Mouse (Mus musculus) gastrocnemius, adult 18-20 months (tissue): ENCODE data around the gene Eipr1. TPM values are rescaled to one million over a fixed set of nuclear protein-coding genes. Genes with fewer than 3 reads are reported as not detected.
"Not testable (repeated sequence)": the region's sequence is repeated elsewhere in the genome, so short reads cannot be mapped to it uniquely, and the experiment has no call there.

Source experiments
- DNase-seq: peaks from one replicate; pipeline ENCODE4 v3.0.0; 2021; ENCODE audit warnings: low spot score
- long read RNA-seq, 2 experiments: library from polyadenylated mRNA; stranded (forward); transcript quantifications; one replicate each; pipeline ENCODE4 v2.0.0; 2021
- total RNA-seq, 2 experiments: library from RNA; stranded (reverse); gene quantifications; 2 replicates each; pipeline ENCODE4 v1.2.3; 2021

Gene Eipr1
- total RNA-seq = 1 to 10 TPM; 5.7 to 6.9 TPM
- long read RNA-seq, experiment 1, full-length matches to known transcripts = 10 of 11 reads
- long read RNA-seq, experiment 1, partial matches to known transcripts = 0 of 11 reads
- long read RNA-seq, experiment 1, other reads (novel, unspliced or antisense) = 1 of 11 reads
- long read RNA-seq, experiment 2, full-length matches to known transcripts = 10 of 10 reads
- long read RNA-seq, experiment 2, partial matches to known transcripts = 0 of 10 reads
- long read RNA-seq, experiment 2, other reads (novel, unspliced or antisense) = 0 of 10 reads

DNA sequence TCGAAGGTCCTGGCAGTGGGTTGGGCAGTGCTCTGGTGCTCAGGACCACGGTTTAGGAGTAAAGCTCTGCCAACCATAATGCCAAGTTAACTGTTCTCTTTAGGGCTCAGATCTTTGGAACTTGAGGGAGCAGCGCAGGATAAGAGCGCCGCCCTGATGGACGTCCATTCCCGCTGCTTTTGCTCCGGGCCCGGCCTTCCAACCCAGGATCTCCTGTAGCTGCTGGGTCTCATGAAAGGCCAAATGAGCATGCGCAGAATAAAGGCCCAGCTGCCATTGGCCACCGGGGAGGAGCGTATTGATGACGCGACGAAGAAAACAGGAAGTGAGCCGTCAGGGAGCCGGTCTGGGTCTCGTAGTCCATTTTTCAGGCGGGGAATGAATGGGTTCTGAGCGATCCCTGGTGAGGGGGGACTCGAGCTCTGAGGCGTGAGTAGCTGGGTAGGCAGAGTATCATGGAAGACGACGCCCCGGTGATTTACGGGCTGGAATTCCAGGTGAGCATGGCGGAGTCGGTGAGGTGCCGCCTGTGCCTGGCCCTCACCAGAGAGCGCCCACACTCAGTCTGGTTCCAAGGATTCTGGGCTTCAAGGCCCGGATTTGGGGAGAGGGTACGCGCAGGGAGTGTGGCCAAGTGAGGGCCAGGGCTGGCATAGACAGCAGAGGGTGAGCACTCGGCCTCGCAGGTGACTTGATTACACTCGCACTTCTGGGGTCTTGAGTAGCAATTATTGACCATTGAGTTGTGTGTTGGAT lies at the start of gene Eipr1:
Gene Eipr1, plus strand, starts transcription at position 296 of the 756 bp plus-strand sequence.
- DNase-seq = peak; percentile 93

DNA sequence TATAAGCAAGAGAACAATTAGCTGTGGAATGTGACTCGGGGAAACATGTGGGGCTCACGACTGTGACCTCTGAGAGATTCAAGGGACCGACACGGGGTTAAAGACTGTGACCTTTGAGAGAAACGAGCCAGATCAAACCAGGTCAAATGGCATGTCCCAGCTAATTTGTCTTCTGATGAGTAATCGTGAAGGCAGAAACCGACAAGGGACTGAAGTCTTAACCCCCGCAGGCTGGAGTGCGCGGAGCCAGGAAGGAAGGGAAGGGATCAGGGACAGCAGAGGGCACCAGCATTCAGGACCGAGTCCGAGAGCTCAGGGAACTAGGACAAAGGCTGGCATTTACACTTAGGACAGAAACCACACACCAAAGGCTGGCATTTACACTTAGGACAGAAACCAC lies 47.2 kb upstream of the Eipr1 start:
- DNase-seq = no peak

GRCm38 (mm10) chr12:28705204-28705603 lies 46.4 kb upstream of the Eipr1 start:
- no peak for DNase-seq

GRCm38 (mm10) chr12:28708154-28708553 lies 43.4 kb upstream of the Eipr1 start:
- DNase-seq = no peak

GRCm38 (mm10) chr12:28710566-28711185 lies 40.9 kb upstream of the Eipr1 start:
- DNase-seq = no peak

DNA sequence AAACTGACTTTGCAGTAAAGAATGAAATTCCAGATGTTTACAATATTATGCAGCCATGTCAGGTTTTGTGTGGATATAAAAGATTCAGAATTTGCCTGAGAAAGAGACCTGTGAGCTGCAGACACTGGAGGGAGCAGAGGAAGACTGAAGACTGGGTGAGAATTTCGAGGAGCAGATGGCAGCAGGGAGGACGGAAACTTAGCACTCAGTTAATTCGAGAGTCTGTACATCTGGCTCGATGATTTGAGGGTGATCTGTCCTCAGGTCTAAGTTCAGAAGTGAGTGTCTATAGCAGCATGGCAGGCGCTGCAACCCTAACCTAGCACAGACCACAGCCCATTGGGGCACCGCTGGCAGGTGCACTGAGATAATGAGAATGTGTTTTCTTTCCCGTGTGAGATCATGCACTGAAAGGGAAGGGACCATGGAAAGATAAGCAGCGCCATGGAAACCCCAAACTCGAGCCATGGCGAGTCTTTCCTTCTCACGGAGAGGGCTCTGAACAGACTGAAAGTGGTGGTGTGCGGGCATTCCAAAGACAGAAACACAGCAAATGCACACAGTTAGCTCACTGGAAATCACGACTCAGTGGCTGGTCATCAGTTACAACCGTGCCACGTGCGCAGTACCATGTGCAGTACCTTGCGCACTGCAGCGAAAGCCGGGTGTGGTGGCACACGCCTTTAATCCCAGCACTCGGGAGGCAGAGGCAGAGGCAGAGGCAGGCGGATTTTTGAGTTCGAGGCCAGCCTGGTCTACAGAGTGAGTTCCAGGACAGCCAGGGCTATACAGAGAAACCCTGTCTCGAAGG lies 36.6 kb upstream of the Eipr1 start:
- no peak for DNase-seq

- DNase-seq = no peak
Measured at GRCm38 (mm10) chr12:28717066-28717465, 34.5 kb upstream of the Eipr1 start.

DNA sequence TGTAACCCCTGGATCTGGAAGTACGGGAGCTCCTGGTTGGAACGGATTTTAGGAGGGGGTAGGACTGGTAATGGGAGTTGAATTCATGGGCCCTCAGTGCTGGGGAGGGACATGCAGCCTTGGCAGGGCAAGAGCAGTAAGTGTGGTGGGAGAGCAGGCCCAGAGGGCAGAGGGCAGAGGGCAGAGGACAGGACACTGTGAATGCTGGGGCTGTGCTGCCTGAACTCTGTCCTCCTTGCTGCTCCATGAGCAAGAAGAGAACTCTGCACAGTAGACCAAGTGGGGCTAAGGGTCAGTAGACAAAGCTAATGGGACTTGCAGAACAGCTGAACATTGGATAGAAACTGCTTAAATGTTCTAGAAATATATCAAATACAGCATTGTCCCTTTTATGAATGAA lies 33.5 kb upstream of the Eipr1 start:
- DNase-seq = no peak

DNA sequence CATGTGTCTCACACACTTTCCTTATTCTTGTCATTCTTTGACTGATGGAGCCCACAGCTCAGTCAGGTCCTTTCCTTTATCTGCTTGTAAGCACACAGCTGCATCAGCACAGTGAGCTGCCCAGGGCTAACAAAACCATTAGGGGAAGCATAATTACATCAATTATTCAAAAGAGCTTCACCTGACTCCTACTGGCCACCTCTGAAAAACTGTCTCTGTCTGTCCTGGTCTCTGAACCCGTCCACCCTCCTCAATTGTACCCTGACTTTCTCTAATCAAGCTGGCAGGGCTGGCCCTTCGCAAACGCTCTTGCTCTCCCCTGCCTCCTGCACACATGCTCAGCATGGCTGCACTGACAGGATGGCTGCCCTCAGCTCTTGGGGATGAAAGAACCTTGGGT lies 27.2 kb upstream of the Eipr1 start:
- no peak for DNase-seq

DNA sequence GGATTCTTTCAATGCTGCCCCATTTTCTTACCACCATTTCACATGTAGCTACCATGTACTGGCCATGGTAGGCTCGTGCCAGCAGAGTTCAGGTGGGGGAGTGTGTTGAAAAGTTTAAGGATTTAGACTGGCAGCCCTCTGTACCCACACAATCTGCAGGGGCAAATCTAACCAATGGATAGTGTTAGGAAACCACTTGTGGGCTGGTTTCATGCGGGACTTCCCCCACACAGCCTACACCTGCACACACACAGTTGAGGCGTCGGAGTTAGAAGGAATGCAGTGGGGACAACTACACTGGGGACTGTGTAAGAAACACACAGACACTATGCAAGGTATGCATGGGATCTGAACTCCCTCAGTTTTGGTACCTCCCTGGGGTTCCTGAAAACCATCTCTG lies 25.4 kb upstream of the Eipr1 start:
- DNase-seq = no peak

- no peak for DNase-seq
Measured at GRCm38 (mm10) chr12:28727061-28727460, 24.5 kb upstream of the Eipr1 start.

GRCm38 (mm10) chr12:28732631-28733030 lies 19.0 kb upstream of the Eipr1 start:
- no peak for DNase-seq

- not testable (repeated sequence) for DNase-seq
Measured at GRCm38 (mm10) chr12:28733520-28734245, 17.9 kb upstream of the Eipr1 start.

GRCm38 (mm10) chr12:28734271-28734670 lies 17.3 kb upstream of the Eipr1 start:
- no peak for DNase-seq

- DNase-seq = no peak
Measured at GRCm38 (mm10) chr12:28735293-28735692, 16.3 kb upstream of the Eipr1 start.

- no peak for DNase-seq
Measured at GRCm38 (mm10) chr12:28743328-28743727, 8.3 kb upstream of the Eipr1 start.

GRCm38 (mm10) chr12:28750021-28750633 lies 1.5 kb upstream of the Eipr1 start, which contains the start of gene Trappc12:
Gene Trappc12, minus strand, starts transcription at chr12:28750472.
- peak; percentile 88 for DNase-seq

GRCm38 (mm10) chr12:28750876-28751275 lies 727 bp upstream of the Eipr1 start:
- no peak for DNase-seq

GRCm38 (mm10) chr12:28756019-28756418 lies 4.4 kb downstream of the Eipr1 start:
- DNase-seq = no peak

- DNase-seq = no peak
Measured at GRCm38 (mm10) chr12:28769953-28770352, 18.4 kb downstream of the Eipr1 start.
